18 mouse cellular contexts compared by ENCODE assay signal in the genomic region with DNA sequence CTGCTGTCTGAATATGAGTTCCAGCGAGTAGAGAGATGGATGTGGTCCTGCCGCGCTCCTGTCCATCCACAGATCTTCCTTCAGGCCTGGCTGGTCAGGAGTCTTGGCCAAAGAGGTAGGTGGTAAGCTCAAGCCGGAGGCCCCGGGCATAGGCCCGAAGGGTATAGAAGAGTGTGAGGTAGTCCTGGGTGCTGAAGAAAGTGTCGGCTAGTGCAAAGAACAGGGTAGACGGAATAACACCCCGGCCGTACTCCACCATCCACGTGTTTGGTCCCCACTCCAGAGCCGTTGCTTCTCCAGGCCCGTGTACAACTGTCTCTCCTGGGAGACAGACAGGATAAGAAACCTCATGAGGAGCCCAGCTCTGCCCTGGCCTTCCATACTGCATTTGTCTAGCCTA. TPM values are rescaled to one million over a fixed set of nuclear protein-coding genes. Genes with fewer than 3 reads are reported as not detected.
DNase-seq lines count a peak whose midpoint lies in the region; ATAC-seq lines count a peak whose summit lies in the region.
"Had no signal": no experiment of that assay in that cellular context is flagged by ENCODE, and none has a peak within 500 bp of the region (broad histone marks: within the 10 kb centered on the region; RNA-seq: fewer than 3 reads in every experiment).

No protein-coding gene starts in this region.

- H3K27me3 ChIP-seq in heart, embryonic 10.5 days (ENCODE audit: insufficient read depth, poor library complexity, severe bottlenecking), result peaks cover 4% of the 10 kb centered on the region; the same call in 1 of the 2 replicates
- peaks cover 8% of the 10 kb centered on the region for H3K27me3 ChIP-seq in liver, embryonic 12.5 days (replicated peaks)
- no peaks in the 10 kb centered on the region for H3K27me3 ChIP-seq in embryonic facial prominence, embryonic 13.5 days
- H3K27me3 ChIP-seq in midbrain, embryonic 15.5 days (replicated peaks), result peaks cover 5% of the 10 kb centered on the region; the same call in 1 of the 2 replicates

- H3K36me3 ChIP-seq in heart, embryonic 10.5 days, result peaks cover 15% of the 10 kb centered on the region
- peaks cover 17% of the 10 kb centered on the region for H3K36me3 ChIP-seq in liver, embryonic 12.5 days
- H3K36me3 ChIP-seq in embryonic facial prominence, embryonic 13.5 days, result peaks cover 12% of the 10 kb centered on the region
- peaks cover 6% of the 10 kb centered on the region; the same call in 1 of the 2 replicates for H3K36me3 ChIP-seq in midbrain, embryonic 15.5 days (replicated peaks)

- H3K4me2 ChIP-seq in liver, embryonic 12.5 days, result peak overlapping the region; percentile 83; the same call in 1 of the 2 replicates
- peak overlapping the region; percentile 90 for H3K4me2 ChIP-seq in embryonic facial prominence, embryonic 13.5 days
- H3K4me2 ChIP-seq in midbrain, embryonic 15.5 days, result peak overlapping the region; percentile 78; the same call in 1 of the 2 replicates

- DNase-seq in heart, embryonic 10.5 days (ENCODE audit: low spot score), result no peak
- DNase-seq in heart, adult 11 months, result no peak
- no peak for DNase-seq in liver
- DNase-seq in right cerebral cortex, postnatal 10 days (ENCODE audit: low spot score in 2 of 2), result no peak
- no peak for DNase-seq in layer of hippocampus, postnatal 14 days (ENCODE audit: low spot score in 2 of 2)
- DNase-seq: B cell, adult 2 months; gastrocnemius, postnatal 10 days; kidney, postnatal 36 days; right cerebral cortex, adult 18-20 months had no signal

- H3K27ac ChIP-seq in heart, embryonic 10.5 days, result no peak overlapping the region
- no peak overlapping the region for H3K27ac ChIP-seq in liver, embryonic 12.5 days
- no peak overlapping the region for H3K27ac ChIP-seq in embryonic facial prominence, embryonic 13.5 days
- H3K27ac ChIP-seq in midbrain, embryonic 15.5 days, result no peak overlapping the region
- H3K27ac ChIP-seq: heart, embryonic 15.5 days had no signal

- WGBS in heart, embryonic 10.5 days, result 91% methylated on average over 13 of the region's 13 CpGs
- WGBS in liver, embryonic 12.5 days (ENCODE audit: insufficient replicate concordance), result 89% methylated on average over 13 of the region's 13 CpGs
- WGBS in embryonic facial prominence, embryonic 13.5 days, result 90% methylated on average over 13 of the region's 13 CpGs
- WGBS in midbrain, embryonic 15.5 days, result 94% methylated on average over 13 of the region's 13 CpGs

- 0 out of 2 replicates have a peak overlapping the region, but pooled peaks have one; percentile 76 for H3K4me3 ChIP-seq in heart, embryonic 10.5 days
- 0 out of 2 replicates have a peak overlapping the region, but pooled peaks have one; percentile 68 for H3K4me3 ChIP-seq in liver, embryonic 12.5 days
- no peak overlapping the region for H3K4me3 ChIP-seq in embryonic facial prominence, embryonic 13.5 days
- H3K4me3 ChIP-seq in midbrain, embryonic 15.5 days, result no peak overlapping the region

- no peak for ATAC-seq in liver, embryonic 12.5 days
- ATAC-seq in embryonic facial prominence, embryonic 13.5 days (ENCODE audit: insufficient number of reproducible peaks, insufficient read depth, low FRiP score, low TSS enrichment, low read depth), result no peak
- no peak for ATAC-seq in midbrain, embryonic 15.5 days (replicated peaks)

- H3K9me3 ChIP-seq in heart, embryonic 10.5 days, result no peaks in the 10 kb centered on the region
- H3K9me3 ChIP-seq in liver, embryonic 12.5 days (replicated peaks), result no peaks in the 10 kb centered on the region
- H3K9me3 ChIP-seq in embryonic facial prominence, embryonic 13.5 days, result no peaks in the 10 kb centered on the region
- H3K9me3 ChIP-seq in midbrain, embryonic 15.5 days, result no peaks in the 10 kb centered on the region
- H3K9me3 ChIP-seq: G1E; heart, embryonic 15.5 days had no signal

- H3K4me1 ChIP-seq in heart, embryonic 10.5 days, result peaks cover 22% of the 10 kb centered on the region
- peaks cover 42% of the 10 kb centered on the region for H3K4me1 ChIP-seq in liver, embryonic 12.5 days
- H3K4me1 ChIP-seq in embryonic facial prominence, embryonic 13.5 days, result peaks cover 16% of the 10 kb centered on the region
- H3K4me1 ChIP-seq in midbrain, embryonic 15.5 days, result peaks cover 21% of the 10 kb centered on the region

- H3K9ac ChIP-seq in liver, embryonic 12.5 days, result no peak overlapping the region
- H3K9ac ChIP-seq in embryonic facial prominence, embryonic 13.5 days, result no peak overlapping the region; the same call in 1 of the 2 replicates
- no peak overlapping the region for H3K9ac ChIP-seq in midbrain, embryonic 15.5 days
- H3K9ac ChIP-seq: heart, embryonic 15.5 days had no signal

RNA-seq across cellular contexts. Expression of gene Arid3c, which starts 8.3 kb away (rescaled TPM):
- polyA plus RNA-seq in heart, embryonic 10.5 days (2016; fragmentation: Nextera tagmentation; extraction: Ambion mirVana), result not detected in 2 replicates
- polyA plus RNA-seq in liver, embryonic 12.5 days (2016; fragmentation: Nextera tagmentation; extraction: Ambion mirVana), result not detected in 2 replicates
- 0.15 and 0.20 TPM in 2 replicates for polyA plus RNA-seq in embryonic facial prominence, embryonic 13.5 days (2015; fragmentation: Nextera tagmentation; extraction: Ambion mirVana)
- polyA plus RNA-seq in midbrain, embryonic 15.5 days (2015; fragmentation: Nextera tagmentation; extraction: Ambion mirVana), result 0.56 and 1.1 TPM in 2 replicates
- total RNA-seq in layer of hippocampus, postnatal 14 days (2021), result not detected
- total RNA-seq: adrenal gland, postnatal 4 days; G1E; gastrocnemius, postnatal 10 days had no signal
- polyA plus RNA-seq: G1E; heart, embryonic 15.5 days; intestine, embryonic 14.5 days; liver, embryonic 16.5 days; thymus, postnatal 0 days had no signal

RNA-seq across cellular contexts. Expression of gene Galt, which starts 15.8 kb away (rescaled TPM):
- 52.7 and 69.7 TPM in 2 replicates for polyA plus RNA-seq in heart, embryonic 10.5 days (2016; fragmentation: Nextera tagmentation; extraction: Ambion mirVana)
- polyA plus RNA-seq in liver, embryonic 12.5 days (2016; fragmentation: Nextera tagmentation; extraction: Ambion mirVana), result 25.2 and 25.7 TPM in 2 replicates
- 43.4 and 47.9 TPM in 2 replicates for polyA plus RNA-seq in embryonic facial prominence, embryonic 13.5 days (2015; fragmentation: Nextera tagmentation; extraction: Ambion mirVana)
- polyA plus RNA-seq in midbrain, embryonic 15.5 days (2015; fragmentation: Nextera tagmentation; extraction: Ambion mirVana), result 48.3 and 51.1 TPM in 2 replicates
- total RNA-seq in layer of hippocampus, postnatal 14 days (2021), result 10 to 100 TPM; 50.0 to 54.2 TPM

RNA-seq across cellular contexts. Expression of gene Dctn3, which starts 16.3 kb away (rescaled TPM):
- 143 and 146 TPM in 2 replicates for polyA plus RNA-seq in heart, embryonic 10.5 days (2016; fragmentation: Nextera tagmentation; extraction: Ambion mirVana)
- 89.7 and 92.2 TPM in 2 replicates for polyA plus RNA-seq in liver, embryonic 12.5 days (2016; fragmentation: Nextera tagmentation; extraction: Ambion mirVana)
- polyA plus RNA-seq in embryonic facial prominence, embryonic 13.5 days (2015; fragmentation: Nextera tagmentation; extraction: Ambion mirVana), result 123 and 128 TPM in 2 replicates
- 295 and 308 TPM in 2 replicates for polyA plus RNA-seq in midbrain, embryonic 15.5 days (2015; fragmentation: Nextera tagmentation; extraction: Ambion mirVana)
- 100 to 1,000 TPM; 161 to 163 TPM for total RNA-seq in layer of hippocampus, postnatal 14 days (2021)

RNA-seq across cellular contexts. Expression of gene Sigmar1, which starts 16.7 kb away (rescaled TPM):
- polyA plus RNA-seq in heart, embryonic 10.5 days (2016; fragmentation: Nextera tagmentation; extraction: Ambion mirVana), result 79.3 and 97.8 TPM in 2 replicates
- 49.6 and 51.2 TPM in 2 replicates for polyA plus RNA-seq in liver, embryonic 12.5 days (2016; fragmentation: Nextera tagmentation; extraction: Ambion mirVana)
- polyA plus RNA-seq in embryonic facial prominence, embryonic 13.5 days (2015; fragmentation: Nextera tagmentation; extraction: Ambion mirVana), result 83.8 and 87.7 TPM in 2 replicates
- 65.7 and 66.0 TPM in 2 replicates for polyA plus RNA-seq in midbrain, embryonic 15.5 days (2015; fragmentation: Nextera tagmentation; extraction: Ambion mirVana)
- total RNA-seq in layer of hippocampus, postnatal 14 days (2021), result 10 to 100 TPM; 40.2 to 44.2 TPM

RNA-seq across cellular contexts. Expression of gene Rpp25l, which starts 25.9 kb away (rescaled TPM):
- polyA plus RNA-seq in heart, embryonic 10.5 days (2016; fragmentation: Nextera tagmentation; extraction: Ambion mirVana), result 54.5 and 71.3 TPM in 2 replicates
- polyA plus RNA-seq in liver, embryonic 12.5 days (2016; fragmentation: Nextera tagmentation; extraction: Ambion mirVana), result 39.1 and 44.9 TPM in 2 replicates
- polyA plus RNA-seq in embryonic facial prominence, embryonic 13.5 days (2015; fragmentation: Nextera tagmentation; extraction: Ambion mirVana), result 84.5 and 93.3 TPM in 2 replicates
- 59.1 and 64.6 TPM in 2 replicates for polyA plus RNA-seq in midbrain, embryonic 15.5 days (2015; fragmentation: Nextera tagmentation; extraction: Ambion mirVana)
- 10 to 100 TPM; 26.7 to 31.1 TPM for total RNA-seq in layer of hippocampus, postnatal 14 days (2021)

Comparison
In these comparisons a context has a peak if more than half of its experiments do, and no peak if none do; other contexts are left out.
1. H3K4me3 ChIP-seq: peak in heart, embryonic 10.5 days (single experiment) and liver, embryonic 12.5 days (single experiment); none in embryonic facial prominence, embryonic 13.5 days (single experiment) and midbrain, embryonic 15.5 days (single experiment).
2. Peak in every context shown above with its lines, with median percentiles within 50 percentile points of each other: H3K4me2 ChIP-seq.